Mouse (Mus musculus): ENCODE measurements around the gene Ppp1r12a. TPM values are rescaled to one million over a fixed set of nuclear protein-coding genes. Genes with fewer than 3 reads are reported as not detected.

Gene Ppp1r12a
- polyA plus RNA-seq, 1 experiment from 2014 or later, result 90.8 TPM

GRCm38 (mm10) chr10:108197498-108197897, 35.5 kb downstream of the Ppp1r12a start:
- whole genome bisulfite sequencing, result 96% methylated on average over 1 of the region's 1 CpGs
- Histone ChIP-seq H3K4me3 (ENCODE audit: low read depth, low read length) (no peak overlapping the region), H3K4me2 (ENCODE audit: low read depth) (no peak overlapping the region), H3K27me3 (ENCODE audit: control insufficient read depth, insufficient read depth, low read length) (no peaks in the 10 kb centered on the region), H3K9ac (ENCODE audit: low read length) (no peak overlapping the region), H3K9me3 (ENCODE audit: control insufficient read depth, low read length) (no peaks in the 10 kb centered on the region), H3K36me3 (ENCODE audit: control insufficient read depth, insufficient read depth, low read length) (no peaks in the 10 kb centered on the region), H3K27ac (ENCODE audit: low read depth, low read length) (no peak overlapping the region), H3K4me1 (ENCODE audit: control insufficient read depth, insufficient read depth, low read length) (no peaks in the 10 kb centered on the region)
- no peak for DNase-seq (ENCODE audit: low spot score)
- ATAC-seq (ENCODE audit: insufficient read depth, low FRiP score, low TSS enrichment), result no peak

GRCm38 (mm10) chr10:108198945-108199344, 37.0 kb downstream of the Ppp1r12a start:
- Histone ChIP-seq H3K27ac (ENCODE audit: low read depth, low read length) (no peak overlapping the region), H3K36me3 (ENCODE audit: control insufficient read depth, insufficient read depth, low read length) (no peaks in the 10 kb centered on the region), H3K4me2 (ENCODE audit: low read depth) (no peak overlapping the region), H3K9me3 (ENCODE audit: control insufficient read depth, low read length) (no peaks in the 10 kb centered on the region), H3K9ac (ENCODE audit: low read length) (no peak overlapping the region), H3K4me3 (ENCODE audit: low read depth, low read length) (no peak overlapping the region), H3K4me1 (ENCODE audit: control insufficient read depth, insufficient read depth, low read length) (no peaks in the 10 kb centered on the region), H3K27me3 (ENCODE audit: control insufficient read depth, insufficient read depth, low read length) (no peaks in the 10 kb centered on the region)
- DNase-seq (ENCODE audit: low spot score) (no peak), ATAC-seq (ENCODE audit: insufficient read depth, low FRiP score, low TSS enrichment) (no peak)
- WGBS, result 93% methylated on average over 2 of the region's 2 CpGs

- 92% methylated on average over 4 of the region's 4 CpGs for WGBS
- no peaks in the 10 kb centered on the region for H3K9me3 ChIP-seq (ENCODE audit: control insufficient read depth, low read length)
- no peak overlapping the region for H3K4me3 ChIP-seq (ENCODE audit: low read depth, low read length)
- no peak overlapping the region for H3K27ac ChIP-seq (ENCODE audit: low read depth, low read length)
- H3K9ac ChIP-seq (ENCODE audit: low read length), result no peak overlapping the region
- no peak for ATAC-seq (ENCODE audit: insufficient read depth, low FRiP score, low TSS enrichment)
- no peak overlapping the region for H3K4me2 ChIP-seq (ENCODE audit: low read depth)
- no peaks in the 10 kb centered on the region for H3K36me3 ChIP-seq (ENCODE audit: control insufficient read depth, insufficient read depth, low read length)
- no peak for DNase-seq (ENCODE audit: low spot score)
- H3K4me1 ChIP-seq (ENCODE audit: control insufficient read depth, insufficient read depth, low read length), result no peaks in the 10 kb centered on the region
- H3K27me3 ChIP-seq (ENCODE audit: control insufficient read depth, insufficient read depth, low read length), result no peaks in the 10 kb centered on the region
Observed at GRCm38 (mm10) chr10:108202126-108202525, 40.1 kb downstream of the Ppp1r12a start.

GRCm38 (mm10) chr10:108203440-108203839, 41.4 kb downstream of the Ppp1r12a start:
- Histone ChIP-seq H3K9me3 (ENCODE audit: control insufficient read depth, low read length) (no peaks in the 10 kb centered on the region), H3K9ac (ENCODE audit: low read length) (no peak overlapping the region), H3K27ac (ENCODE audit: low read depth, low read length) (no peak overlapping the region), H3K36me3 (ENCODE audit: control insufficient read depth, insufficient read depth, low read length) (no peaks in the 10 kb centered on the region), H3K4me2 (ENCODE audit: low read depth) (no peak overlapping the region), H3K4me1 (ENCODE audit: control insufficient read depth, insufficient read depth, low read length) (no peaks in the 10 kb centered on the region), H3K27me3 (ENCODE audit: control insufficient read depth, insufficient read depth, low read length) (no peaks in the 10 kb centered on the region), H3K4me3 (ENCODE audit: low read depth, low read length) (no peak overlapping the region)
- ATAC-seq (ENCODE audit: insufficient read depth, low FRiP score, low TSS enrichment) (no peak), DNase-seq (ENCODE audit: low spot score) (no peak)

- no peak overlapping the region for H3K9ac ChIP-seq (ENCODE audit: low read length)
- no peaks in the 10 kb centered on the region for H3K27me3 ChIP-seq (ENCODE audit: control insufficient read depth, insufficient read depth, low read length)
- ATAC-seq (ENCODE audit: insufficient read depth, low FRiP score, low TSS enrichment) (no peak), DNase-seq (ENCODE audit: low spot score) (no peak)
- H3K9me3 ChIP-seq (ENCODE audit: control insufficient read depth, low read length), result no peaks in the 10 kb centered on the region
- no peaks in the 10 kb centered on the region for H3K4me1 ChIP-seq (ENCODE audit: control insufficient read depth, insufficient read depth, low read length)
- 90% methylated on average over 5 of the region's 5 CpGs for WGBS
- H3K4me3 ChIP-seq (ENCODE audit: low read depth, low read length), result no peak overlapping the region
- H3K4me2 ChIP-seq (ENCODE audit: low read depth), result no peak overlapping the region
- H3K36me3 ChIP-seq (ENCODE audit: control insufficient read depth, insufficient read depth, low read length), result no peaks in the 10 kb centered on the region
- H3K27ac ChIP-seq (ENCODE audit: low read depth, low read length), result no peak overlapping the region
Observed at GRCm38 (mm10) chr10:108209396-108209795, 47.4 kb downstream of the Ppp1r12a start.

- Histone ChIP-seq H3K27me3 (ENCODE audit: control insufficient read depth, insufficient read depth, low read length) (no peaks in the 10 kb centered on the region), H3K9me3 (ENCODE audit: control insufficient read depth, low read length) (no peaks in the 10 kb centered on the region), H3K27ac (ENCODE audit: low read depth, low read length) (no peak overlapping the region), H3K36me3 (ENCODE audit: control insufficient read depth, insufficient read depth, low read length) (no peaks in the 10 kb centered on the region), H3K4me2 (ENCODE audit: low read depth) (no peak overlapping the region), H3K9ac (ENCODE audit: low read length) (no peak overlapping the region), H3K4me1 (ENCODE audit: control insufficient read depth, insufficient read depth, low read length) (no peaks in the 10 kb centered on the region), H3K4me3 (ENCODE audit: low read depth, low read length) (no peak overlapping the region)
- DNase-seq (ENCODE audit: low spot score) (no peak), ATAC-seq (ENCODE audit: insufficient read depth, low FRiP score, low TSS enrichment) (no peak)
- WGBS, result 93% methylated on average over 5 of the region's 5 CpGs
Observed at GRCm38 (mm10) chr10:108224413-108224812, 62.4 kb downstream of the Ppp1r12a start.

GRCm38 (mm10) chr10:108237049-108237448, 75.1 kb downstream of the Ppp1r12a start:
- no peak for DNase-seq (ENCODE audit: low spot score)
- no peak overlapping the region for H3K9ac ChIP-seq (ENCODE audit: low read length)
- no peak overlapping the region for H3K4me2 ChIP-seq (ENCODE audit: low read depth)
- H3K4me1 ChIP-seq (ENCODE audit: control insufficient read depth, insufficient read depth, low read length), result no peaks in the 10 kb centered on the region
- 98% methylated on average over 3 of the region's 3 CpGs for WGBS
- H3K27me3 ChIP-seq (ENCODE audit: control insufficient read depth, insufficient read depth, low read length), result no peaks in the 10 kb centered on the region
- ATAC-seq (ENCODE audit: insufficient read depth, low FRiP score, low TSS enrichment), result no peak
- H3K36me3 ChIP-seq (ENCODE audit: control insufficient read depth, insufficient read depth, low read length), result no peaks in the 10 kb centered on the region; the same call in 1 of the 2 replicates
- H3K4me3 ChIP-seq (ENCODE audit: low read depth, low read length), result no peak overlapping the region
- no peaks in the 10 kb centered on the region for H3K9me3 ChIP-seq (ENCODE audit: control insufficient read depth, low read length)
- H3K27ac ChIP-seq (ENCODE audit: low read depth, low read length), result no peak overlapping the region

- ATAC-seq (ENCODE audit: insufficient read depth, low FRiP score, low TSS enrichment), result no peak
- WGBS, result 90% methylated on average over 10 of the region's 10 CpGs
- DNase-seq (ENCODE audit: low spot score), result no peak
- no peaks in the 10 kb centered on the region for H3K4me1 ChIP-seq (ENCODE audit: control insufficient read depth, insufficient read depth, low read length)
- H3K36me3 ChIP-seq (ENCODE audit: control insufficient read depth, insufficient read depth, low read length), result no peaks in the 10 kb centered on the region; the same call in 1 of the 2 replicates
- no peaks in the 10 kb centered on the region for H3K9me3 ChIP-seq (ENCODE audit: control insufficient read depth, low read length)
- no peak overlapping the region for H3K4me2 ChIP-seq (ENCODE audit: low read depth)
- no peaks in the 10 kb centered on the region for H3K27me3 ChIP-seq (ENCODE audit: control insufficient read depth, insufficient read depth, low read length)
- H3K4me3 ChIP-seq (ENCODE audit: low read depth, low read length), result no peak overlapping the region
- H3K27ac ChIP-seq (ENCODE audit: low read depth, low read length), result no peak overlapping the region
- H3K9ac ChIP-seq (ENCODE audit: low read length), result no peak overlapping the region
Observed at GRCm38 (mm10) chr10:108239061-108239460, 77.1 kb downstream of the Ppp1r12a start.

GRCm38 (mm10) chr10:108250710-108251109, 88.7 kb downstream of the Ppp1r12a start:
- Histone ChIP-seq H3K4me3 (ENCODE audit: low read depth, low read length) (no peak overlapping the region), H3K4me1 (ENCODE audit: control insufficient read depth, insufficient read depth, low read length) (no peaks in the 10 kb centered on the region), H3K9me3 (ENCODE audit: control insufficient read depth, low read length) (no peaks in the 10 kb centered on the region), H3K27ac (ENCODE audit: low read depth, low read length) (no peak overlapping the region), H3K27me3 (ENCODE audit: control insufficient read depth, insufficient read depth, low read length) (no peaks in the 10 kb centered on the region), H3K9ac (ENCODE audit: low read length) (no peak overlapping the region), H3K36me3 (ENCODE audit: control insufficient read depth, insufficient read depth, low read length) (peaks cover 2% of the 10 kb centered on the region; the same call in 1 of the 2 replicates), H3K4me2 (ENCODE audit: low read depth) (no peak overlapping the region)
- ATAC-seq (ENCODE audit: insufficient read depth, low FRiP score, low TSS enrichment), result no peak
- no peak for DNase-seq (ENCODE audit: low spot score)
- 88% methylated on average over 12 of the region's 12 CpGs for WGBS
